Mouse (Mus musculus) skeletal muscle tissue, adult 2 months (tissue): ENCODE measurements at regions not wholly inside any gene's neighbourhood (a gene's known extent, or its start where the extent isn't known, plus 50 kb on each side); places are given as distances from the start of the nearest gene placed in this dataset.

Source experiments
- DNase-seq: peaks from one replicate; pipeline ENCODE4 v3.0.0-alpha.2; 2012; ENCODE audit warnings: low read depth, low spot score

DNA sequence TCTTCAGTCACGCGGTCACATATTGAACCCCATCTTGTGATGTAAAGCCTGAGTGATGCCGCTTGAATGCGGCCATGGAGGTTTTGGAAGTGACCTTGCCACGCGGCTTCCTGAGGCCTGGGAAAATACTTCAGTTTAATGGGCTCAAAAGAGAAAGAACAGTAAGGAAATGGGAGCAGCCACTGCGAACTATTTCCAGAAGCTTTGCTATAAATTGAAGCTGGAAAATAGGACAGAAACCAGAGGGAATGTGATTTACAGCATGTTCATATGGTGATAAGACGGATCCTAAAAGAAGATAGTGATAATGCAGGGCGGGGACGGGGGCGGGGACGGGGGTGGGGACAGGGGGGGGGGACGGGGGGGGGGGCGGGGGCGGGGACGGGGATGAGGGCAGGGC is 52.7 kb upstream of the Trpc4 start:
- DNase-seq, result no peak

DNA sequence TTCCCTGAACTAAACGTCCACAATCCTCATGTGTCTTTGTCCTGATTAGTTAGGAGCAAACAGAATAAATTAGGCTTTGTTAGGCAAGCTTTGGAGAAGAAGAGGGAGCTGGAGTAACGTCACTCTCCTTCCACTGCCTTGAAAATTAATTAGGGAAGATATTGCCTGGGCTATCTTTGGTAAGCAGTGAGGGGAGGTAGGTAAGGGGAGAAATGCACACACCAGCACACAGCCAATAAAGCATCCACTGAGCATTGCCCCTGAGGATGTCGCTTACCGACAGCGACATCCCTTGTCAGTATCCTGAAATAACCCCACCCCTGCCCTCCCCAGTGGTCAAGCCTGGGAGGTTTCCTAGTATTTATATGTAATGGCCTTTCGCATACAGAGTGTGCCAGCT is 72.2 kb upstream of the Trpc4 start:
- no peak for DNase-seq

DNA sequence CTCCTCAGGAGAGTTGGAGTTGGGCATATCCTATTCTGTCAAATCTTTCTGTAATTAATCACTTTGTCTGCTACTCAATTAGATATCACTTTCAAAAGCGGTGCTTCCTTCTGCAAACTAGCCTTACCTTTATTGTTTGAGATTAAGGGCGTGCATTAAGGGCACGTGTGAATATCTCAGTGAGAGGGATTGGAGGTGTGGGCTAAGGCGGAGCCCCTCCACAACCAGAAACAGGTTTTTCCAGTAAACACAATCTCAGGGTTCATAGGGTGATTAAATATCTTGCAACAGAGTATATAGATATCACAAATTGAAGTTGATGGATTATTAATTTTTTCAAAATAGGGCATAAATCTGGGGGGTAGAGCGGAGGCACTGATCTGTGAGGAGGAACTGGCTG is 79.4 kb upstream of the Trpc4 start:
- DNase-seq, result no peak

DNA sequence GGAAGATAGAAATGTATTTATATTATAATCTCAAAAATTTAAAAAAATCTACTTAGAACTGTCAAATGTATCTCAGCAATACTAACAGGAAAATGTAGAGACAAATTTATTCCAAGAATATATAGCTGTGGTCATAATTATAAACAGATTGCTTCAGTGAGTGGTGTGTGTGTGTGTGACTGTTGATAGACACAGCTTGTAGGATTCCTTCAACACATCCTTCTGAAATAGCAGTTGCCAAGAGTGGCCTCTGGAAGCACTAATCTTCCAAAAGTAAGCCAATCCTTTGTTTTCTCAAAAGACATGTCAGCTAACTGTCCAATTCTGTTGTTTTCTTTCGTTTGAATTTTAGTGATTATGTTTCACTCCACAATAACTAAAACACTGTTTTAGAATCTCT is 95.2 kb upstream of the Trpc4 start:
- DNase-seq, result no peak

DNA sequence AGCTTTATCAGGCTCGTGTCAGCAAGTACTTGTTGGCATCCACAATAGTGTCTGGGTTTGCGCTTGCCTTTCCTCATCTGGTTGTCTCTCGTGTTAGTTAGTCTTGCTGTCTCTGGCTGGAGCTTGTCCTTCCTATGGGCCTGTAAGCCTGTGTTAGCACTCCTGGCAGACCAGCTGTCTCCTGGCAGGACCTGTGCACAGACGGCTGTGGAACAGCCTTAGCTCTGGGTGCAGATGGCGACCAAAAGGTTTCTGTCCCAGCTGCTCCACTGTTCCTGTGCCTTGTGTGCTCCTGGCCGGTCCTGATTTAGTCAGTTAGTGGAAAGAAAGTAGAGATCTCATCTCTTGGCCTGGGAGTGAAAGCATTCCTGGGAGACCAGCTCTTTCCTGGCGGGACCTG is 101.5 kb upstream of the Trpc4 start:
- DNase-seq, result no peak

DNA sequence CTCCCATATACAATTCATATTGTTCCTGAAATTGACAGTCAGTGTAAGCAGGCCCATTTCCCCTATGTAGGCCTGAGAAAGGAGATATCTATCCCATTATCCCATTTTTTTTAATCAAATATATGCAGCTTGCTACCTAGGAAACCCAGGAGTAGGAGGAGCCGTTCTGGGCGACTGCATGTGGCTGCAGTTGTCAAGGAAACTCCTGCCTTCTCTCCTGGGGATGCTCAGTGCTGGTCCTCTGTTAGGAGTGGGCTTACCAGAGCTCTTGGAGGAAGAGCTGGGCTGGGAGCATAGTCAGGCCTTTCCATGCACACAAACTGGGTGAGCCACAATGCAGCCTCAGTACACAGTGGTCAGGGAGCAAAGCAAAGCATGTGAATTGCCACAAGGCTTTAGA is 106.5 kb upstream of the Trpc4 start:
- DNase-seq, result no peak

DNA sequence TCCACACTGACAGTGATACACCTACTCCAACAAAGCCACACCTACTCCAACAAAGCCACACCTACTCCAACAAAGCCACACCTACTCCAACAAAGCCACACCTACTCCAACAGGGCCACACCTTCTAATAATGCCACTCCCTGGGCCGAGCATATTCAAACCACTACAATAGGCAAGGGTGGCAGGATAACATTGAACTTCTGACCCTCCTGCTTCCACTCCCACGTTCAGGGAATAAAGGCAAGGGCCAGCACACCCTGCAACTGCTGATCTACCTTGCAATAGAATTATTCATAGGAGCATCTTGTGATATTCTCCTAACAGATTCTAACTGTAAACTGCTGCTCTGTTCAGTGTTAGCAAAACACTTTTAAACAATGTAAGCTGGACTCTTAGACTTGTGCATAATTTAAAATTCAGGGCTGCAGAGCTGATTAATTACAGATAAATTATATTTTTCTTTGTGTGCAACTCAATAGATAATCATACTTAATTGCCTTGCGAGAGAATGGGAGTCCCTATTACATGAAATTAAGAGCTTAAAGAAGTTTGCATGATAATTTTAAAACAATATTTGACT is 107.7 kb upstream of the Trpc4 start:
- DNase-seq, result no peak

DNA sequence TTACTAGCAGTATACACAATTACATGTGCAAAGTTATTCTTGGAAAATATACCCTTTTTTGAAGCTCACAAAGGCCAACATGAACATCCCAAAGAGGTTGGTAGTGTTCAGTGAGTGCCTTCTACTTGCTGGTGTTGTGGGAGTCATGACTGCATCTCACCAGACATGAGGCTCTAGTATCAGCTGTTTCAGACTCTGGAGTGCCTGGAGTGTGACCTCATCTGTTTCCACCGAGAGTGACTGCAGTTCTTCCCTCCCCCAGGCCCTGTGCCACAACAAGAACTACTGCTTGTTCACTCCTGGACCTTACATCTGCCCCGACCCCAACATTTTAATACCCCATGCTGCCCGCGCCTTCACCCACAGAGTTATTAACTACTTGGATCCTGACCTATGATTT is 128.5 kb upstream of the Trpc4 start:
- no peak for DNase-seq

DNA sequence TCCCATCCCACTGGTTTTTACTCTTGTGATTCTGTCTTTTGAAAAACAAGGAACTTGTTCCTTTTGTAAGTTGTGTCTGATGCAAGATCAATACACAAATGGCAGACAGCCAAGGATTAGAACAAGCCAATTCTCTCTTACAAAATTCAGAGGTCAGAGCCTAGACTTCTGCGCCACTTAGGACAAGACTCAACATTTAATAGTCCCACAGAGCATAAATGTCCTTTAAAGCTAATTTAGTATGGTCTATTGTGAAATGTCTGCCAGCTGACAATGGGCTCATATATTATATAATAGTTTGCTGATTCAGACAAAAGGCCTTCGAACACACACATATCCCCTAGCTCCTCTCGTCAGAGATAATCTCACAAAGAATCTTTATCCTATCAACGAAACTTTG is 135.6 kb upstream of the Trpc4 start:
- peak; percentile 42 for DNase-seq

DNA sequence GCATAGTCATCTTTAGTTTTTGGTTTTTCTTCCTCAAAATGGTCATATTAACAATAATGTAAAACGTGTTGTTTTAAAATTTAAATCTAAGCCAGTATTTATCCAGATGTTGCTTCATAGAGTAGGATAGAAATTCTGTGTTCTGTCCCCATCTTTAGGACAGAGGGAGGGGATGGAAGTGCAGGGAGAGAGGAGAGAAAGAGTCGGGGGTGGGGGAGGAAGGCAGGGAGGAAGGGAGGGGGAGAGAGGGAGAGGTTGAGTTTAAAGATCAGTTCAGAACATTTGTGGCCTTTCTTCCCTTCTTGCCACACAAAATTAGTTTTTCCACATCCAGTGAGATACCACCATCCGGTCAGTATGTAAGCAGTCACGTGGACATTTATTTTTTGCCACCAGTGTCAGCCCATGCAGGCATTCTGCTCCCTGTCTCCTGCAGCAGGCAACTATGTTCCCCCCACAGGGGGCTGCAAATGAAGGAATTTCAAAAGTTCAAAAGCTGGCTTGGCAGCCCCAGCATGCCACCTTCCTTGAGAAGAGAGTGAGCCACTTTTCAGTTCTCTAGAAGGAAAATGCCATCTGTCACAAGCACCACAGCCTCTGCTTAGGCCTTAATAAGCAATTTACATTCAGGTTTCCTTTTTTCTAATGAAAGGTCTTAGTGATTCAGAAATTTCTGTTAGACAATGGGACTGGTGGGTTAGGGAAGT is 137.7 kb upstream of the Trpc4 start:
- no peak for DNase-seq

DNA sequence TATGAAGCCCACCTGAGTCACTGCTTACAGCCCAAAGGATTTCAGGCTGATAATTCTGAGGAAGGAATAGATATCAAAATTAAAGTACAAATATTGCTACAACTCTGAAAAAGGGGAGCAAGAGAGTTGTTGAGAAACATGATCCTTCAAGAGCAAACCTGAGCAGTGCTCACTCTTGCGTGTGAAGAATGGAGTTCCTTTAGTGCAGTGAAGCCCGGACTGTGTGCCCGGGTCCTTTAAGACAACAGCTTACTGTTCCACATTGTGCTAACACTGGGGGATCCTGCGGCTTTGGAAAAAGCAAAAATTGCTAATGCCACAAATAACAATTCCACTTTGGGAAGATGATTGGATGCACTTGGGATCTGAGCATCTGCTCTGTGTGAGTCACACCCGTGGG is 139.0 kb upstream of the Trpc4 start:
- DNase-seq, result peak; percentile 7

DNA sequence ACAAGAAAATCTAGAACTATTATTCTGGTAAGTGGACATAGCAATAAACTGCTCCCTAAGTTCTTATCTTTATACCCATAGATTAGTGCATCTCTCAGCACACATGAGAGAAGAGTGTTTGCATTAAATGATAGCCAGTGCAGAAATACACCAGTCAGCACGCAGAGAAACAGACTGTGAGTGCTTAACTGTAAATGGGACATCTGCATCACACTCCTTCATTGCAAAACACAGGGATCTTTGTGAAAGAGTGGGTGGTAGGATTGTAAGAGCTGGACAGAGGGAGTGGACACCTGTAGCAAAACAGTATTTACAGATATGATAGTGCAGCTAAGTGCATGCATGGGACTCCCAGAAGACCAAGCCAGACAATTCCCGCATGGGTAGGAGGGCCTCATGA is 144.8 kb upstream of the Trpc4 start:
- no peak for DNase-seq

DNA sequence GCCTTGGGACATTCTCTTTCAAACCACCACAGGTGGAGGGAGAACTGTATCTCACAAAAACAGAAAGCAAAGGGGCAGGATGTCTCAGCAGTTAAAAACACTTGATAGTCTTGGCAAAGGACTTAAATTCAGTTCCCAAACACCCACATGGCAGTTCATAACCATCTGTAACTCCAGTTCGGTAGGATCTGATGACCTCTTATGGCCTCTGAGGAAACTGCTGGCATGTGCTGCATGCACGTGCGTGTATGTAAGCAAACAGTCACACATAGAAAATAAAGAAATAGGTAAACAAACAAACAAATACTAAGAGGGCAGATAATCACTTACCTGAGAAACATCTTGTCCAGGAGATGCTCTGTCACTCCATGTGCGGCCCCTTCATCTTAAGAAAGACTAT is 129.4 kb upstream of the Ufm1 start:
- DNase-seq, result no peak

DNA sequence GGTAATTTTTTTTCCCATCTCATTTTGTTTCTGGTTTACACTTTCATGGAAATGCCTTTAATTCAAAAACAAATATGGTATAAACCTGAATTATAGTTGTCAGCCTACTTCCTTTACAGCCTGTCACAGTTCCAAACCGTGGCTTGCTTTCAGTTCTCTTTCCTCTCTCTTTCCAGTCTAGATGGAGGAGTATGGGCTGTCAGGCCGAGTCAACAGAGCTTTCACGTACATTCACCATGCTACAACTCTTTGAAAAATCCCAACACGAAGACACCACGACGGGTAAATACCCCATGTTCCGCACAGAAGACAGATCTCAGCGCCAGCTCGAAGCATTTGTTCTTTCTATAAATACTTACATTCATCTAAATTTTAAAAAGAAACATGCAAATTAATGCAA is 125.2 kb upstream of the Ufm1 start:
- no peak for DNase-seq

DNA sequence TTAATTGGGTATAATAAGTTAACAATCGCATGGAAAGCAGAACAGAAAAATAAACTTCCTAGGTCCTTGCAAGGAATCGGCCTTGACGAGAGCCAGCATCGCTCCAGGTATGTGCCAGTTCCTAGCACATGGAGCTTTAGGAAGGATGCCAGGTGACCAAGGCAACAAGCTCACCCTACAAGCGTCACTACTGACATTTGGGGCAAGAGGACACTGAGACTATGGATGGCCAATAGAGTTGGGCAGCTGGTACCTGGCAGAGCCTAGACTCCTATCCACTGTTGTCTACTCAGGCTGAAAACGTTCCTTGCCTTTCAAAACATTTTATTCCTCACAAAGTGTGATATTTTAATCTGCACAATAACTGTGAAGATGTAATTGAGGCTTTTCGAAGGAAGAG is 124.6 kb upstream of the Ufm1 start:
- no peak for DNase-seq

DNA sequence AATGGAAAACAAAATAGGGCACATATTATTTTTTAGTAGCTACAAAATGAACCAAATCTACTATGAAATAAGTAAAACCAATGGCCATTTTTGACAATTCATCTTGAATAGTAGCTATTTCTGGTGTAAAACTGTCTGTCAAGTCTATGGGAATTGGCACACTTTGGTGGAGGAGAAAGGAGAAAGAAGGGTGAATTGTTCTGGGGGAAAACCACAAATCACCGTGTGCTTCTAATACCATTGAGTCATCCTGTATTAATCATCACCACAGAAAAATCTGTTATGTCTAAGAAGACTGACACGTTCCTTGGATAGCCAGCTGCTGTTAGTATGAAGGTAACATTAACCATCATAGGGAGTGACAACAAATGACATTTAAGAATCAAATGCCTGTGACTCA is 123.7 kb upstream of the Ufm1 start:
- DNase-seq, result no peak

DNA sequence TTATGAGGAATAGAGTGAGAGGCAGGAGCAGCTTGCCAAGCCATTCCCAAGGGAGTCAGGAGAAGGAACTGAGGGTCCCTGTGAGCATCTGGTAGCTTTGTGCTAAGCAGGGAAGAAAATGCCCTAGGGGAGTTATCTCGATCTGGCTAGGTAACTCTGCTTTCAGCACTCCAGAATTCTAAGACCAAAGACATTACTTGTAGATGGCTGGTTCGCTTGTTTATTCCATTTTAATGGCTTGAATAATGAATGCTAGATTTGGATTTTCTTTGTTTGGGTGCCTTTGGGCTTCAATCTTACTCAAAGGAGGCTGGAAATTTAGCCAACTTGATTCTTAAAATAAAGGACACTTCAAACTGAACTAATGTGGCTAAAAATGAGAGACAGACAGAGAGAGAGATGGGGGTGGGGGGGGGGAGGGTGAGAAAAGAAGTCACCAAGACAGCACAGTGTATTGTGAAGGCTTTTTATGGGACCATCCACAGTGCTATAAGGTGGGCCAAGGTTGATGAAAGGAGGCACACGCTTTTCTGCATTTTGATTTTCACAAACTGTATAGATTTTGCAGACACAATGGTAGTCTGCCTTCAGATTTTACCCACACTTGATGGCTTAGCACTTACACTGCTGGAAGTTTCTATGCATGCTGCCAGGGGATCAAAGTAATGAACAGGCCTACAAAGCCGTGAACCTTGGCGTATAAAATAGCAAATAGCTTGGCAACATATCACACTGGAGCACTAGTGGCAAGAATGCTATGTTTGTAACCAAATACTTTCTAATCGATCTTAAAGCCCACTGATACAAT is 121.3 kb upstream of the Ufm1 start:
- DNase-seq, result no peak

DNA sequence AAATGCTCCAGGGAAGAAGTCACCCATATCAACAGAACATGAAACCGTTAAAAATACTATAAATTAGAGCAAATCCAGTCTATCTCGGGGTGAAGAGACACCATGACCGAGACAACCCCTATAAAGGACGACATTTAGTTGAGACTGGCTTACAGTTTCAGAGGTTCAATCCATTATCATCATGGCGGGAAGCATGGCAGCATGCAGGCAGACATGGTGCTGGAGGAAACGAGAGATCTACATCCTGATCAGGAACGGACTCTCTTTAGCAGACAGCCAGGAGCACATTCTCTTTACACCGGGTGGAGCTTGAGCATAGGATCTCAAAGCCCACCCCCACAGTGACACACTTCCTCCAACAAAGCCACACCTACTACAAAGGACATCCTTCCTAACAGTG is 118.7 kb upstream of the Ufm1 start:
- no peak for DNase-seq

DNA sequence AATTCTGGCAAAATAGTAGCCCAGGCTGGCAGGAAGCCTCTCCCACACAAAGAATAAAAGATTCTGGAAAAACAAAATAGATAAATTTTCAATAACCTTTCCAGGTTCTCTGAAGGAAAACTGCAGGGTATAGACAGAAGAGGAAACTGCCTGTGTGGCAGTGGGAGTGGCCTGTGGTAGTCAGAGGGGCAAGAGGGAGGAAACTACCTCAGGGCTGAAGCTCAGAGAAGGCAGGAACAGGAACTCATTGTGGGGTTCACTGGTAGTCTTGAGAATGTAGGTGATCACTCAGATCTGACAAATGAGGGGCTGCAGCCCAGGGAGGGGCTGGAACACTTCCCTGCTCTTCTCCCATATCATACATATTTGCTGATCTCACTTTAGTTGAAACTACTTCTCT is 118.0 kb upstream of the Ufm1 start:
- no peak for DNase-seq

DNA sequence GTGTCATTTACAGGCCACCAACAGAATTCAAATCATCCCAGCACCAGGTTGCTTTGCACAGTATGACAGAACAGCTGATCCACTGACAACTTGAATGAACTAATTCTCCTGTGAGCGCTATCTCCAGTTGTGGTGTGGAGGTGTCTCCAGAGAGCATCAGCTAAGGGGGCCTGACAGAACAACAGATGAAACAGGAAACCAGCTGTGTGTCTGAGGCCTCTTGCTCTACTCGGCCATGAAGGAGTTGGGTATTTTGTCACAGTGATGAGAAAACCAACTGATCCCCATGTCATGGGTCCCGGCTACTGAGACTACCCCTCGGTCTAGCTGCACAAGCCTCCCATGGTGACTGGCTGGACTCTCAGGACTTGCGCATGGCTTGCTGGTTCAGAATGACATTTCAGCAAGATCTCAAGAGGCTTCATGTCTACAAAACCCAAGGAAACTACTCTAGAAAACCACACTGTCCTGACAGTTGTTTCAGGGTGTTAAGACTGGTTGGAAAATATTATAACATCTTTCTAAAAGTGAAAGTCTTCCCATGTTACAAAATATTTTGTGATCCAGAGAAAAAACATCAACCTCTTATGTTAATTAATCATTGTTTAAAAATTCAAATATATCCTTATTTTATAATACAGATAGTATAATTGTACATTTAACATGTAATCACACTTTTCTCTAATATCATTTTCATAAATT is 113.9 kb upstream of the Ufm1 start:
- peak; percentile 7 for DNase-seq

DNA sequence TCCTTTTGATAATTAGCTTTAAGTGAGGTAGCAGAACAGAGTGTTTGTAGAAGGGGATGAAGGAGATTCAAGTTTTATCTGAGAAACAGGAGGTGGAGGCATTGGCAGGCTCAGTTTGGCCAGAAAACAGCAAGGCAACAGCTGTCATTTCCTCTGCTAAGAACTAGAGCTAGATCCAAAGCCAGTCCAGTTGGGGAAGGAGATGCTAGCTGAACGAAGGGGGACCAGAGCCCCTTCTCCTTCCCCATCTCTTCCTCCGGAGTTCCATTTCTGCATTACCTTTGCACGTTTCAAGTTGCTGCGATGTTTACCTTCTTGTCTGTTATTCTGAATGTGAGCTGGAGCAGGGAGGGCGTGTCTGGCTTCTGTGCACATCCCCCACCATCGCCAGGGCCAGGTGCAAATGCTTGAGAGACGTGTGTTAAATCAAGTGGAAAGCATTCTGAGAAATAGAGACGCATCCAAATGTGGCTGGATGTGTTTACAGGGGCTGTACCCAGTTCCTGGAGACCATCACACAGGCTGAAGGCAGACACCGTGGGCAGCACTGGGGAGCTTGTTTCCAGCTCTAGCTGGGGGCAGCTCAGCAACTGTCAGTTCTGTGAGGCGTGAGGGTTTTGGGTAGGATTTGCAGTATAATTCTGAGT is 111.4 kb upstream of the Ufm1 start:
- peak; percentile 6 for DNase-seq
